12 mouse cellular contexts compared by ENCODE assay signal in the genomic region with DNA sequence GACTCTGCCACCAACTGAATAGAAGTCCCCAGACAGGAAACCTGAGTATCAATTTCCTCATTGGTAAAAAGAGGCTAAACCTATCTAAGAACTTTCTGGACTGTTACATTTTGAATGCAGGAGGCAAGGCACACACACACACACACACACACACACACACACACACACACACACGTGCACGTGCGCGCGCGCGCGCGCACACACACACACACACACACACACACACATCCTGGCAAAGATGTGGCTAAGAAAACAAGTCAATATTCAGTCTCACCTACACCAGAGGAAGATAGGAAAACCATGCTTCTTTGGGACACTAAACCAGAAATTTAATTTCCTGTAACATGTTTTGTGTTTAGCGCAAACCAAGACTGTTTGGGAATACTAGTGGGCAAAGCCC. TPM values are rescaled to one million over a fixed set of nuclear protein-coding genes. Genes with fewer than 3 reads are reported as not detected.
A peak's percentile ranks its signal among the peaks of the same experiment; 100 is the strongest.
DNase-seq lines count a peak whose midpoint lies in the region; ATAC-seq and TF ChIP-seq lines count a peak whose summit lies in the region.
"Had no signal": no experiment of that assay in that cellular context is flagged by ENCODE, and none has a peak within 500 bp of the region (broad histone marks: within the 10 kb centered on the region; RNA-seq: fewer than 3 reads in every experiment).

No protein-coding gene starts in this region.

- peaks cover 4% of the 10 kb centered on the region; the same call in 1 of the 2 replicates for H3K36me3 ChIP-seq in heart, embryonic 15.5 days
- H3K36me3 ChIP-seq in midbrain, embryonic 10.5 days: peaks cover 19% of the 10 kb centered on the region
- H3K36me3 ChIP-seq in midbrain, postnatal 0 days (ENCODE audit: insufficient read depth, low read length): no peaks in the 10 kb centered on the region
- H3K36me3 ChIP-seq in stomach, embryonic 15.5 days: no peaks in the 10 kb centered on the region
- H3K36me3 ChIP-seq: intestine, embryonic 15.5 days; midbrain, embryonic 12.5 days had no signal

- H3K9me3 ChIP-seq in heart, embryonic 15.5 days (replicated peaks): no peaks in the 10 kb centered on the region
- no peaks in the 10 kb centered on the region for H3K9me3 ChIP-seq in midbrain, embryonic 10.5 days (replicated peaks)
- H3K9me3 ChIP-seq in midbrain, postnatal 0 days (ENCODE audit: low read length): no peaks in the 10 kb centered on the region
- no peaks in the 10 kb centered on the region for H3K9me3 ChIP-seq in stomach, embryonic 15.5 days
- H3K9me3 ChIP-seq: G1E; intestine, embryonic 15.5 days; midbrain, embryonic 12.5 days had no signal

- TF ChIP-seq CTCF in midbrain, postnatal 0 days (IDR thresholded peaks at IDR 0.05): no peak

- 94% methylated on average over 10 of the region's 10 CpGs for WGBS in heart, embryonic 15.5 days
- WGBS in midbrain, embryonic 10.5 days: 95% methylated on average over 10 of the region's 10 CpGs
- 89% methylated on average over 10 of the region's 10 CpGs for WGBS in midbrain, postnatal 0 days
- WGBS in stomach, embryonic 15.5 days: 93% methylated on average over 10 of the region's 10 CpGs

- H3K4me1 ChIP-seq in heart, embryonic 15.5 days (replicated peaks): peaks cover 33% of the 10 kb centered on the region
- peaks cover 57% of the 10 kb centered on the region for H3K4me1 ChIP-seq in midbrain, embryonic 10.5 days
- H3K4me1 ChIP-seq in midbrain, postnatal 0 days (ENCODE audit: insufficient read depth, low read length): no peaks in the 10 kb centered on the region
- H3K4me1 ChIP-seq in stomach, embryonic 15.5 days: peaks cover 17% of the 10 kb centered on the region

- H3K9ac ChIP-seq in heart, embryonic 15.5 days: no peak overlapping the region; the same call in 1 of the 2 replicates
- no peak overlapping the region for H3K9ac ChIP-seq in midbrain, postnatal 0 days (replicated peaks; ENCODE audit: low read length, poor library complexity, severe bottlenecking)
- no peak overlapping the region for H3K9ac ChIP-seq in stomach, embryonic 15.5 days

- no peak overlapping the region for H3K4me3 ChIP-seq in heart, embryonic 15.5 days
- no peak overlapping the region for H3K4me3 ChIP-seq in midbrain, embryonic 10.5 days
- H3K4me3 ChIP-seq in midbrain, postnatal 0 days (ENCODE audit: low read depth, low read length): no peak overlapping the region
- no peak overlapping the region for H3K4me3 ChIP-seq in stomach, embryonic 15.5 days (replicated peaks)

- DNase-seq in CD4-positive, CD25-positive, alpha-beta regulatory T cell, adult 2 months (ENCODE audit: low read depth, low spot score): peak; percentile 71
- DNase-seq in heart, adult 18-20 months: no peak
- DNase-seq in midbrain, embryonic 10.5 days (ENCODE audit: low spot score): no peak
- no peak for DNase-seq in midbrain, postnatal 0 days (ENCODE audit: low spot score)
- DNase-seq in cerebellum, postnatal 14 days: no peak
- DNase-seq: cerebellum, adult 2 months had no signal

- H3K27me3 ChIP-seq in heart, embryonic 15.5 days: no peaks in the 10 kb centered on the region
- peaks cover 19% of the 10 kb centered on the region for H3K27me3 ChIP-seq in midbrain, embryonic 10.5 days (ENCODE audit: low read depth, poor library complexity, severe bottlenecking)
- no peaks in the 10 kb centered on the region for H3K27me3 ChIP-seq in midbrain, postnatal 0 days (ENCODE audit: insufficient read depth, low read length)
- H3K27me3 ChIP-seq in stomach, embryonic 15.5 days (replicated peaks): no peaks in the 10 kb centered on the region
- H3K27me3 ChIP-seq: intestine, embryonic 15.5 days had no signal

- H3K27ac ChIP-seq in heart, embryonic 15.5 days: peak overlapping the region; percentile 99
- H3K27ac ChIP-seq in midbrain, embryonic 10.5 days (replicated peaks): peak overlapping the region; percentile 94
- no peak overlapping the region for H3K27ac ChIP-seq in midbrain, postnatal 0 days (ENCODE audit: low read depth, low read length)
- peak overlapping the region; percentile 99; the same call in 1 of the 2 replicates for H3K27ac ChIP-seq in stomach, embryonic 15.5 days

- ATAC-seq in CD4-positive, CD25-positive, alpha-beta regulatory T cell, adult 4 months: no peak
- ATAC-seq in heart, embryonic 15.5 days (replicated peaks; ENCODE audit: insufficient number of reproducible peaks, insufficient read depth, low FRiP score, low read depth): no peak
- ATAC-seq in midbrain, postnatal 0 days (ENCODE audit: low FRiP score): no peak
- ATAC-seq in stomach, embryonic 15.5 days (ENCODE audit: insufficient read depth, low FRiP score, low read depth): no peak
- ATAC-seq: intestine, embryonic 15.5 days had no signal

- H3K4me2 ChIP-seq in heart, embryonic 15.5 days: peak overlapping the region; percentile 95; the same call in 1 of the 2 replicates
- no peak overlapping the region for H3K4me2 ChIP-seq in midbrain, postnatal 0 days (ENCODE audit: low read depth, low read length, poor library complexity, severe bottlenecking)
- no peak overlapping the region for H3K4me2 ChIP-seq in stomach, embryonic 15.5 days

RNA-seq across cellular contexts. Expression of a gene that starts 1.4 kb away (rescaled TPM):
- 100 to 1,000 TPM in 1 of 2 experiments, 10 to 100 TPM in 1; 69.7 to 113 TPM for polyA plus RNA-seq in CD4-positive, CD25-positive, alpha-beta regulatory T cell, adult 4 months (2017; shearing (Covaris generic))
- 14.4 and 18.4 TPM in 2 replicates for polyA plus RNA-seq in heart, embryonic 15.5 days (2015; fragmentation: Nextera tagmentation; extraction: Ambion mirVana)
- 10 to 100 TPM; 33.8 to 41.5 TPM for total RNA-seq in heart, adult 18-20 months (2021)
- 15.5 and 20.9 TPM in 2 replicates for polyA plus RNA-seq in midbrain, embryonic 10.5 days (2016; fragmentation: Nextera tagmentation; extraction: Ambion mirVana)
- 48.5 and 58.8 TPM in 2 replicates for total RNA-seq in midbrain, postnatal 0 days (2014; rRNA removed)
- polyA plus RNA-seq in midbrain, postnatal 0 days (2015; fragmentation: Nextera tagmentation; extraction: Ambion mirVana): 23.9 and 25.6 TPM in 2 replicates
- polyA plus RNA-seq in stomach, embryonic 15.5 days (2015; fragmentation: Nextera tagmentation; extraction: Ambion mirVana): 17.9 and 19.7 TPM in 2 replicates

RNA-seq across cellular contexts. Expression of a gene that starts 20.4 kb away (rescaled TPM):
- polyA plus RNA-seq in CD4-positive, CD25-positive, alpha-beta regulatory T cell, adult 4 months (2017; shearing (Covaris generic)): 10 to 100 TPM in 1 of 2 experiments, 1 to 10 TPM in 1; 7.7 to 12.1 TPM
- polyA plus RNA-seq in heart, embryonic 15.5 days (2015; fragmentation: Nextera tagmentation; extraction: Ambion mirVana): 8.7 and 10.3 TPM in 2 replicates
- total RNA-seq in heart, adult 18-20 months (2021): 1 to 10 TPM; 3.9 to 5.0 TPM
- polyA plus RNA-seq in midbrain, embryonic 10.5 days (2016; fragmentation: Nextera tagmentation; extraction: Ambion mirVana): 32.3 and 37.7 TPM in 2 replicates
- 32.1 and 34.2 TPM in 2 replicates for total RNA-seq in midbrain, postnatal 0 days (2014; rRNA removed)
- polyA plus RNA-seq in midbrain, postnatal 0 days (2015; fragmentation: Nextera tagmentation; extraction: Ambion mirVana): 38.5 and 41.6 TPM in 2 replicates
- 9.8 and 12.6 TPM in 2 replicates for polyA plus RNA-seq in stomach, embryonic 15.5 days (2015; fragmentation: Nextera tagmentation; extraction: Ambion mirVana)
